Mouse (Mus musculus) adrenal gland, postnatal 4 days (tissue): ENCODE results near the gene Nhlrc4. TPM values are rescaled to one million over a fixed set of nuclear protein-coding genes. Genes with fewer than 3 reads are reported as not detected.
A peak's percentile ranks its signal among the peaks of the same experiment; 100 is the strongest.

ENCODE experiments used
- DNase-seq, 2 experiments: peaks; one replicate each; pipeline ENCODE4 v3.0.0; 2021 to 2022; ENCODE audit warnings: low spot score in 2 of 2, mixed read lengths in 2 of 2
- total RNA-seq, 2 experiments: library from RNA; stranded (reverse); gene quantifications; 2 replicates each; pipeline ENCODE4 v1.2.3; 2021

Gene Nhlrc4
- total RNA-seq, 2 experiments from 2014 or later: 0.54 to 1.5 TPM

- no peak for DNase-seq
Measured at GRCm38 (mm10) chr17:25958771-25959494, 14.2 kb upstream of the Nhlrc4 start.

GRCm38 (mm10) chr17:25957586-25958051 lies 12.9 kb upstream of the Nhlrc4 start:
- no peak for DNase-seq

- DNase-seq: no peak
Measured at GRCm38 (mm10) chr17:25956631-25957030, 11.9 kb upstream of the Nhlrc4 start.

- no peak for DNase-seq
Measured at GRCm38 (mm10) chr17:25956201-25956600, 11.4 kb upstream of the Nhlrc4 start.

- no peak for DNase-seq
Measured at GRCm38 (mm10) chr17:25955736-25956135, 11.0 kb upstream of the Nhlrc4 start.

GRCm38 (mm10) chr17:25954671-25955070 lies 9.9 kb upstream of the Nhlrc4 start:
- no peak for DNase-seq

- no peak for DNase-seq
Measured at GRCm38 (mm10) chr17:25953161-25953560, 8.4 kb upstream of the Nhlrc4 start.

GRCm38 (mm10) chr17:25951803-25952623 lies 7.3 kb upstream of the Nhlrc4 start, which contains the start of gene A930017K11Rik:
Gene A930017K11Rik (minus strand): TSS chr17:25952565.
- DNase-seq: no peak

- no peak for DNase-seq
Measured at GRCm38 (mm10) chr17:25951225-25951802, 6.6 kb upstream of the Nhlrc4 start.

GRCm38 (mm10) chr17:25950706-25951105 lies 5.9 kb upstream of the Nhlrc4 start:
- no peak for DNase-seq

- no peak for DNase-seq
Measured at GRCm38 (mm10) chr17:25949981-25950380, 5.2 kb upstream of the Nhlrc4 start.

- no peak for DNase-seq
Measured at GRCm38 (mm10) chr17:25948051-25948450, 3.3 kb upstream of the Nhlrc4 start.

GRCm38 (mm10) chr17:25947576-25947975 lies 2.8 kb upstream of the Nhlrc4 start:
- DNase-seq: no peak

- no peak for DNase-seq
Measured at GRCm38 (mm10) chr17:25946891-25947290, 2.1 kb upstream of the Nhlrc4 start.

- no peak for DNase-seq
Measured at GRCm38 (mm10) chr17:25946349-25946748, 1.6 kb upstream of the Nhlrc4 start.

- DNase-seq: no peak
Measured at GRCm38 (mm10) chr17:25945517-25946155, 875 bp upstream of the Nhlrc4 start.

- DNase-seq: no peak
Measured at GRCm38 (mm10) chr17:25943769-25944168, 992 bp downstream of the Nhlrc4 start.

GRCm38 (mm10) chr17:25943221-25943620 lies 1.5 kb downstream of the Nhlrc4 start:
- DNase-seq: no peak

GRCm38 (mm10) chr17:25942597-25943151 lies 2.1 kb downstream of the Nhlrc4 start:
- no peak for DNase-seq

GRCm38 (mm10) chr17:25941511-25942241 lies 3.1 kb downstream of the Nhlrc4 start:
- peak; percentile 56 to 69 for DNase-seq
